ENCODE assay signal across 10 mouse cellular contexts in genomic region chr15:93161924-93162910, GRCm38 (mm10).
A peak's percentile ranks its signal among the peaks of the same experiment; 100 is the strongest.
DNase-seq lines count a peak whose midpoint lies in the region; ATAC-seq lines count a peak whose summit lies in the region.
"Had no signal": no experiment of that assay in that cellular context is flagged by ENCODE, and none has a peak within 500 bp of the region (broad histone marks: within the 10 kb centered on the region; RNA-seq: fewer than 3 reads in every experiment).

No protein-coding gene starts in this region.

- peaks cover 4% of the 10 kb centered on the region; the same call in 1 of the 2 replicates for H3K9me3 ChIP-seq in kidney, embryonic 16.5 days (ENCODE audit: low read length)
- H3K9me3 ChIP-seq in embryonic facial prominence, embryonic 15.5 days (replicated peaks) = no peaks in the 10 kb centered on the region
- no peaks in the 10 kb centered on the region for H3K9me3 ChIP-seq in hindbrain, embryonic 11.5 days (ENCODE audit: control insufficient read depth, low read length)
- no peaks in the 10 kb centered on the region for H3K9me3 ChIP-seq in midbrain, embryonic 16.5 days (replicated peaks; ENCODE audit: control insufficient read depth, low read length, poor library complexity, severe bottlenecking)

- H3K27ac ChIP-seq in kidney, embryonic 16.5 days (ENCODE audit: low read length) = peak overlapping the region; percentile 35; the same call in 1 of the 2 replicates
- H3K27ac ChIP-seq in embryonic facial prominence, embryonic 15.5 days (replicated peaks) = no peak overlapping the region
- no peak overlapping the region for H3K27ac ChIP-seq in hindbrain, embryonic 11.5 days (ENCODE audit: low read depth, low read length)
- peak overlapping the region; percentile 74 for H3K27ac ChIP-seq in midbrain, embryonic 16.5 days (ENCODE audit: low read length)
- H3K27ac ChIP-seq: liver, embryonic 14.5 days had no signal

- ATAC-seq in kidney, embryonic 16.5 days (ENCODE audit: low FRiP score, low TSS enrichment) = peak; percentile 76
- 0 out of 2 replicates have a peak, but pooled peaks have one; percentile 29 for ATAC-seq in embryonic facial prominence, embryonic 15.5 days (ENCODE audit: insufficient number of reproducible peaks, low FRiP score, low TSS enrichment, low read depth)
- ATAC-seq in hindbrain, embryonic 11.5 days (ENCODE audit: low FRiP score) = 0 out of 2 replicates have a peak, but pooled peaks have one; percentile 35
- peak; percentile 80 for ATAC-seq in midbrain, embryonic 16.5 days
- ATAC-seq in megakaryocyte, adult 5-6 weeks (ENCODE audit: poor library complexity, severe bottlenecking) = no peak

- no peak overlapping the region for H3K4me3 ChIP-seq in kidney, embryonic 16.5 days (ENCODE audit: low read length)
- no peak overlapping the region for H3K4me3 ChIP-seq in embryonic facial prominence, embryonic 15.5 days (replicated peaks)
- H3K4me3 ChIP-seq in hindbrain, embryonic 11.5 days (ENCODE audit: low read depth, low read length) = no peak overlapping the region
- no peak overlapping the region for H3K4me3 ChIP-seq in midbrain, embryonic 16.5 days (ENCODE audit: low read depth, low read length)

- no peaks in the 10 kb centered on the region for H3K36me3 ChIP-seq in kidney, embryonic 16.5 days (ENCODE audit: insufficient read depth, low read length)
- H3K36me3 ChIP-seq in embryonic facial prominence, embryonic 15.5 days = no peaks in the 10 kb centered on the region
- no peaks in the 10 kb centered on the region for H3K36me3 ChIP-seq in hindbrain, embryonic 11.5 days (ENCODE audit: control insufficient read depth, insufficient read depth, low read length)
- no peaks in the 10 kb centered on the region for H3K36me3 ChIP-seq in midbrain, embryonic 16.5 days (ENCODE audit: control insufficient read depth, insufficient read depth, low read length)

- 0 out of 2 replicates have a peak, but pooled peaks cover 6% of the 10 kb centered on the region for H3K4me1 ChIP-seq in kidney, embryonic 16.5 days (ENCODE audit: insufficient read depth, low read length)
- H3K4me1 ChIP-seq in embryonic facial prominence, embryonic 15.5 days = peaks cover 6% of the 10 kb centered on the region
- H3K4me1 ChIP-seq in hindbrain, embryonic 11.5 days (replicated peaks; ENCODE audit: control insufficient read depth, insufficient read depth, low read length) = no peaks in the 10 kb centered on the region
- peaks cover 11% of the 10 kb centered on the region for H3K4me1 ChIP-seq in midbrain, embryonic 16.5 days (ENCODE audit: control insufficient read depth, insufficient read depth, low read length)

- peak overlapping the region; percentile 35 for H3K4me2 ChIP-seq in kidney, embryonic 16.5 days (replicated peaks; ENCODE audit: low read depth, low read length)
- H3K4me2 ChIP-seq in embryonic facial prominence, embryonic 15.5 days (replicated peaks) = peak overlapping the region; percentile 15; the same call in 1 of the 2 replicates
- H3K4me2 ChIP-seq in hindbrain, embryonic 11.5 days (replicated peaks; ENCODE audit: low read depth, low read length) = peak overlapping the region; percentile 11; the same call in 1 of the 2 replicates
- peak overlapping the region; percentile 47 for H3K4me2 ChIP-seq in midbrain, embryonic 16.5 days (ENCODE audit: low read length)

- H3K27me3 ChIP-seq in kidney, embryonic 16.5 days (ENCODE audit: insufficient read depth, low read length) = no peaks in the 10 kb centered on the region
- no peaks in the 10 kb centered on the region for H3K27me3 ChIP-seq in embryonic facial prominence, embryonic 15.5 days
- no peaks in the 10 kb centered on the region for H3K27me3 ChIP-seq in hindbrain, embryonic 11.5 days (ENCODE audit: control insufficient read depth, insufficient read depth, low read length)
- no peaks in the 10 kb centered on the region for H3K27me3 ChIP-seq in midbrain, embryonic 16.5 days (ENCODE audit: control insufficient read depth, insufficient read depth, low read depth, low read length)

- WGBS in kidney, embryonic 16.5 days = 59% methylated on average over 25 of the region's 25 CpGs
- WGBS in embryonic facial prominence, embryonic 15.5 days = 60% methylated on average over 25 of the region's 25 CpGs
- WGBS in hindbrain, embryonic 11.5 days = 60% methylated on average over 25 of the region's 25 CpGs
- 30% methylated on average over 25 of the region's 25 CpGs for WGBS in midbrain, embryonic 16.5 days

- no peak overlapping the region for H3K9ac ChIP-seq in kidney, embryonic 16.5 days (replicated peaks; ENCODE audit: low read length)
- no peak overlapping the region for H3K9ac ChIP-seq in embryonic facial prominence, embryonic 15.5 days
- no peak overlapping the region for H3K9ac ChIP-seq in hindbrain, embryonic 11.5 days (ENCODE audit: low read depth, low read length)
- no peak overlapping the region for H3K9ac ChIP-seq in midbrain, embryonic 16.5 days (ENCODE audit: low read depth, low read length)
- H3K9ac ChIP-seq: liver, embryonic 14.5 days had no signal

- no peak for DNase-seq in kidney, postnatal 36 days
- DNase-seq in hindbrain, embryonic 11.5 days (ENCODE audit: low spot score) = peak; percentile 14
- no peak for DNase-seq in spleen, adult 18-20 months
- DNase-seq in liver = no peak
- DNase-seq: thymus, adult 2 months had no signal

Comparison
In these comparisons a context has a peak if more than half of its experiments do, and no peak if none do; other contexts are left out.
1. H3K27ac ChIP-seq: peak in kidney, embryonic 16.5 days (single experiment) and midbrain, embryonic 16.5 days (single experiment); none in embryonic facial prominence, embryonic 15.5 days (single experiment) and hindbrain, embryonic 11.5 days (single experiment).
2. Peak in every context shown above with its lines, with median percentiles within 50 percentile points of each other: H3K4me2 ChIP-seq.